Mouse (Mus musculus) lung, adult 2 months (tissue): ENCODE measurements around the gene Mroh2a.

Experiments used
- CTCF ChIP-seq: fragments of 200-500 bp; IDR thresholded peaks from 2 replicates; pipeline ENCODE4 v1.5.1; 2011; ENCODE audit warnings: mild to moderate bottlenecking, low read length, control low read depth; ENCODE audit not compliant: insufficient read depth
- POLR2A ChIP-seq: fragments of 200-500 bp; IDR thresholded peaks from 2 replicates; pipeline ENCODE4 v1.6.1; 2011; ENCODE audit warnings: low read depth, mild to moderate bottlenecking, control low read depth, low read length, borderline replicate concordance; ENCODE audit errors: extremely low read depth

GRCm38 (mm10) chr1:88240072-88240471 is 13.3 kb downstream of the Mroh2a start:
- TF ChIP-seq POLR2A (no peak), CTCF (no peak)
